Mouse (Mus musculus) ES-E14 (cell line): Measurements from ENCODE around the gene Lypd6.

Experiments
- CHD2 ChIP-seq: IDR thresholded peaks from 2 replicates; pipeline ENCODE4 v1.6.1; 2014; ENCODE audit warnings: mild to moderate bottlenecking, low read depth, low read length, inconsistent platforms
- HCFC1 ChIP-seq: IDR thresholded peaks from 2 replicates; pipeline ENCODE4 v1.6.1; 2012; ENCODE audit warnings: low read length, inconsistent platforms, borderline replicate concordance; ENCODE audit not compliant: insufficient read depth

DNA sequence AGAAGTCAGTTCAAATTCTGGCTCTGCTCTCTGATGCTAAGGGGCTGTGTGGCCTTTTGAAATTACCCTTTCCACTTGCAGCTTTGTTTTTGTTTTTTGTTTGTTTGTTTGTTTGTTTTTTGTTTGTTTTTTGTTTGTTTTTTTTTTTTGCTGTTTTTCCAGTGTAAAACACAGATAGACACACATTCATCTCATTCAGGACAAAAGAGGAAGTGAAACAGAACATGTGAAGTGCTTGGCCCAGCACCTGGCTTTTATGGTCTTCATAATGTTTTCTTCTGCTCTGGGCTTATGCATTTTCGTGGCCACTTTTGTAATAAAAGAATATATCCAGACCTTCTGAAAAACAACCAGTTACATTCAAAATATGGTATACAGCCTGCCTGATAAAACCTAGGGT lies 46.8 kb upstream of the Lypd6 start:
- TF ChIP-seq CHD2 (no peak), HCFC1 (no peak)
